In genomic region chr8:118639606-118640005, GRCm38 (mm10) we compare ENCODE assay signal across 11 mouse cellular contexts.
DNase-seq lines count a peak whose midpoint lies in the region; ATAC-seq and TF ChIP-seq lines count a peak whose summit lies in the region.
"Had no signal": no experiment of that assay in that cellular context is flagged by ENCODE, and none has a peak within 500 bp of the region (broad histone marks: within the 10 kb centered on the region; RNA-seq: fewer than 3 reads in every experiment).

No protein-coding gene starts in this region.

- H3K27me3 ChIP-seq in kidney, adult 2 months (replicated peaks; ENCODE audit: control insufficient read depth, insufficient read depth, low read length) = no peaks in the 10 kb centered on the region
- H3K27me3 ChIP-seq in kidney, embryonic 16.5 days (ENCODE audit: insufficient read depth, low read length) = no peaks in the 10 kb centered on the region
- H3K27me3 ChIP-seq in intestine, embryonic 16.5 days (replicated peaks; ENCODE audit: control insufficient read depth, insufficient read depth, low read length) = no peaks in the 10 kb centered on the region

- H3K4me1 ChIP-seq in kidney, adult 2 months (ENCODE audit: control insufficient read depth, insufficient read depth, low read length) = no peaks in the 10 kb centered on the region
- H3K4me1 ChIP-seq in kidney, embryonic 16.5 days (ENCODE audit: insufficient read depth, low read length) = no peaks in the 10 kb centered on the region
- H3K4me1 ChIP-seq in intestine, embryonic 16.5 days (ENCODE audit: control insufficient read depth, insufficient read depth, low read length) = no peaks in the 10 kb centered on the region

- H3K9ac ChIP-seq in kidney, embryonic 16.5 days (replicated peaks; ENCODE audit: low read length) = no peak overlapping the region
- no peak overlapping the region for H3K9ac ChIP-seq in intestine, embryonic 16.5 days (ENCODE audit: low read depth, low read length)

- no peaks in the 10 kb centered on the region for H3K36me3 ChIP-seq in kidney, adult 2 months (ENCODE audit: control insufficient read depth, insufficient read depth, low read length)
- H3K36me3 ChIP-seq in kidney, embryonic 16.5 days (ENCODE audit: insufficient read depth, low read length) = no peaks in the 10 kb centered on the region
- H3K36me3 ChIP-seq in intestine, embryonic 16.5 days (ENCODE audit: control insufficient read depth, insufficient read depth, low read length) = no peaks in the 10 kb centered on the region

- H3K4me2 ChIP-seq in kidney, embryonic 16.5 days (replicated peaks; ENCODE audit: low read depth, low read length) = no peak overlapping the region
- no peak overlapping the region for H3K4me2 ChIP-seq in intestine, embryonic 16.5 days (ENCODE audit: low read depth, low read length)

- TF ChIP-seq CTCF in kidney, adult 2 months (conservative IDR thresholded peaks at IDR 0.05; ENCODE audit: insufficient read depth, insufficient read length, low read depth, low read length) = no peak

- H3K4me3 ChIP-seq in kidney, adult 2 months (ENCODE audit: insufficient read depth, low read depth, low read length) = no peak overlapping the region
- H3K4me3 ChIP-seq in kidney, embryonic 16.5 days (ENCODE audit: low read length) = no peak overlapping the region
- no peak overlapping the region for H3K4me3 ChIP-seq in intestine, embryonic 16.5 days (ENCODE audit: low read length)
- H3K4me3 ChIP-seq: left cerebral cortex, adult 2 months had no signal

- no peak for ATAC-seq in cerebellum, adult (ENCODE audit: insufficient number of reproducible peaks, low FRiP score, low TSS enrichment)
- no peak for ATAC-seq in kidney, embryonic 16.5 days (ENCODE audit: low FRiP score, low TSS enrichment)
- no peak for ATAC-seq in intestine, embryonic 16.5 days

- DNase-seq in cerebellum, adult 11 months = peak; percentile 11
- DNase-seq in kidney, adult 2 months = peak; percentile 2
- peak; percentile 90 for DNase-seq in adipocyte (ENCODE audit: low spot score)
- peak; percentile 35 to 36 for DNase-seq in cerebellum, postnatal 36 days
- DNase-seq in left cerebral cortex, adult 18-20 months (ENCODE audit: low spot score in 2 of 2) = no peak
- DNase-seq: gastrocnemius, postnatal 14 days; thymus, postnatal 4 days had no signal

- TF ChIP-seq POLR2A in kidney, adult 2 months (IDR thresholded peaks at IDR 0.05; ENCODE audit: low read depth, low read length) = no peak

- H3K27ac ChIP-seq in kidney, adult 2 months (ENCODE audit: insufficient read depth, low read depth, low read length) = no peak overlapping the region
- no peak overlapping the region for H3K27ac ChIP-seq in kidney, embryonic 16.5 days (ENCODE audit: low read length)
- H3K27ac ChIP-seq in intestine, embryonic 16.5 days (ENCODE audit: low read length) = no peak overlapping the region
- H3K27ac ChIP-seq: left cerebral cortex, adult 2 months had no signal

- no peaks in the 10 kb centered on the region; the same call in 1 of the 2 replicates for H3K9me3 ChIP-seq in kidney, embryonic 16.5 days (ENCODE audit: low read length)
- no peaks in the 10 kb centered on the region for H3K9me3 ChIP-seq in intestine, embryonic 16.5 days (ENCODE audit: control insufficient read depth, low read length)

- 74% methylated on average over 8 of the region's 8 CpGs for WGBS in kidney, adult 2 months
- WGBS in kidney, embryonic 16.5 days = 66% methylated on average over 8 of the region's 8 CpGs
- WGBS in intestine, embryonic 16.5 days = 75% methylated on average over 8 of the region's 8 CpGs

Comparison
In these comparisons a context has a peak if more than half of its experiments do, and no peak if none do; other contexts are left out.
1. DNase-seq: peak in cerebellum, adult 11 months (single experiment), kidney, adult 2 months (single experiment), adipocyte (single experiment) and cerebellum, postnatal 36 days (2 of 2); none in left cerebral cortex, adult 18-20 months (0 of 2).